In genomic region chr4:139075915-139076314, GRCm38 (mm10) we compare ENCODE assay signal across 10 mouse cellular contexts. TPM values are rescaled to one million over a fixed set of nuclear protein-coding genes. Genes with fewer than 3 reads are reported as not detected.
DNase-seq lines count a peak whose midpoint lies in the region; ATAC-seq and TF ChIP-seq lines count a peak whose summit lies in the region.
"Had no signal": no experiment of that assay in that cellular context is flagged by ENCODE, and none has a peak within 500 bp of the region (broad histone marks: within the 10 kb centered on the region; RNA-seq: fewer than 3 reads in every experiment).

No protein-coding gene starts in this region.

- H3K9me3 ChIP-seq in hindbrain, embryonic 15.5 days, result no peaks in the 10 kb centered on the region
- no peaks in the 10 kb centered on the region for H3K9me3 ChIP-seq in midbrain, embryonic 15.5 days

- H3K27me3 ChIP-seq in hindbrain, embryonic 15.5 days, result peaks cover 42% of the 10 kb centered on the region
- H3K27me3 ChIP-seq in midbrain, embryonic 15.5 days (replicated peaks), result peaks cover 47% of the 10 kb centered on the region

- DNase-seq in kidney, adult 9 months, result peak; percentile 46
- no peak for DNase-seq in kidney, adult 11 months
- no peak for DNase-seq in brain, embryonic 14.5 days (ENCODE audit: low read depth)
- DNase-seq in c-Kit-positive CD71-positive TER-119-positive erythroid progenitor cells, embryonic 14.5 days (ENCODE audit: low spot score), result no peak
- DNase-seq in thymus, postnatal 25 days, result no peak
- no peak for DNase-seq in thymus, postnatal 0 days (ENCODE audit: low spot score)

- peak overlapping the region; percentile 64 for H3K4me3 ChIP-seq in hindbrain, embryonic 15.5 days
- H3K4me3 ChIP-seq in midbrain, embryonic 15.5 days, result peak overlapping the region; percentile 55

- no peak for TF ChIP-seq POLR2A in brain, embryonic 14.5 days (IDR thresholded peaks at IDR 0.05; ENCODE audit: borderline replicate concordance, extremely low read depth, insufficient read depth, insufficient read length, poor library complexity, severe bottlenecking)

- peak; percentile 35; the same call in 1 of the 2 replicates for TF ChIP-seq CTCF in brain, embryonic 14.5 days (IDR thresholded peaks at IDR 0.05; ENCODE audit: borderline replicate concordance, extremely low read depth, insufficient read depth, insufficient read length)

- peaks cover 21% of the 10 kb centered on the region for H3K4me1 ChIP-seq in hindbrain, embryonic 15.5 days (replicated peaks)
- H3K4me1 ChIP-seq in midbrain, embryonic 15.5 days, result peaks cover 19% of the 10 kb centered on the region

- H3K9ac ChIP-seq in hindbrain, embryonic 15.5 days, result peak overlapping the region; percentile 59
- no peak overlapping the region for H3K9ac ChIP-seq in midbrain, embryonic 15.5 days

- H3K36me3 ChIP-seq in hindbrain, embryonic 15.5 days, result no peaks in the 10 kb centered on the region
- H3K36me3 ChIP-seq in midbrain, embryonic 15.5 days (replicated peaks), result no peaks in the 10 kb centered on the region

- H3K27ac ChIP-seq in hindbrain, embryonic 15.5 days (replicated peaks), result no peak overlapping the region
- no peak overlapping the region for H3K27ac ChIP-seq in midbrain, embryonic 15.5 days
- H3K27ac ChIP-seq: macrophage had no signal

- WGBS in hindbrain, embryonic 15.5 days, result 12% methylated on average over 5 of the region's 5 CpGs
- WGBS in midbrain, embryonic 15.5 days, result 17% methylated on average over 5 of the region's 5 CpGs

- no peak; the same call in 1 of the 2 replicates for ATAC-seq in hindbrain, embryonic 15.5 days (ENCODE audit: low FRiP score, low read depth)
- no peak for ATAC-seq in midbrain, embryonic 15.5 days (replicated peaks)

- H3K4me2 ChIP-seq in hindbrain, embryonic 15.5 days, result peak overlapping the region; percentile 95
- H3K4me2 ChIP-seq in midbrain, embryonic 15.5 days, result peak overlapping the region; percentile 94

RNA-seq across cellular contexts. Expression of gene Htr6, which starts 0.5 kb away (rescaled TPM):
- polyA plus RNA-seq in brain, embryonic 14.5 days (2012; rRNA removed), result 1.8 and 2.0 TPM in 2 replicates
- polyA plus RNA-seq in hindbrain, embryonic 15.5 days (2015; fragmentation: Nextera tagmentation; extraction: Ambion mirVana), result 0.43 and 0.83 TPM in 2 replicates
- polyA plus RNA-seq in midbrain, embryonic 15.5 days (2015; fragmentation: Nextera tagmentation; extraction: Ambion mirVana), result 0.50 and 0.56 TPM in 2 replicates
- not detected in 2 replicates for polyA plus RNA-seq in thymus, postnatal 0 days (2015; fragmentation: Nextera tagmentation; extraction: Ambion mirVana)
- polyA plus RNA-seq: macrophage; spleen, adult 2 months had no signal

RNA-seq across cellular contexts. Expression of gene Nbl1, which starts 16.9 kb away (rescaled TPM):
- polyA plus RNA-seq in brain, embryonic 14.5 days (2012; rRNA removed), result 33.8 and 35.8 TPM in 2 replicates
- 53.9 and 55.2 TPM in 2 replicates for polyA plus RNA-seq in hindbrain, embryonic 15.5 days (2015; fragmentation: Nextera tagmentation; extraction: Ambion mirVana)
- 42.3 and 50.7 TPM in 2 replicates for polyA plus RNA-seq in midbrain, embryonic 15.5 days (2015; fragmentation: Nextera tagmentation; extraction: Ambion mirVana)
- 19.8 and 20.9 TPM in 2 replicates for polyA plus RNA-seq in thymus, postnatal 0 days (2015; fragmentation: Nextera tagmentation; extraction: Ambion mirVana)

RNA-seq across cellular contexts. Expression of gene Minos1, which starts 55.0 kb away (rescaled TPM):
- polyA plus RNA-seq in brain, embryonic 14.5 days (2012; rRNA removed), result 115 and 144 TPM in 2 replicates
- 351 and 416 TPM in 2 replicates for polyA plus RNA-seq in hindbrain, embryonic 15.5 days (2015; fragmentation: Nextera tagmentation; extraction: Ambion mirVana)
- 323 and 328 TPM in 2 replicates for polyA plus RNA-seq in midbrain, embryonic 15.5 days (2015; fragmentation: Nextera tagmentation; extraction: Ambion mirVana)
- polyA plus RNA-seq in thymus, postnatal 0 days (2015; fragmentation: Nextera tagmentation; extraction: Ambion mirVana), result 777 and 795 TPM in 2 replicates
